Mouse (Mus musculus): ENCODE measurements at regions not wholly inside any gene's neighbourhood (a gene's known extent, or its start where the extent isn't known, plus 50 kb on each side); places are given as distances from the start of the nearest gene placed in this dataset.

- ATAC-seq (replicated peaks; ENCODE audit: poor library complexity) = no peak
Measured at GRCm38 (mm10) chr15:56438370-56438769, 1039.1 kb downstream of the Slc22a22 start.

GRCm38 (mm10) chr15:56436131-56436530, 1041.3 kb downstream of the Slc22a22 start:
- ATAC-seq (replicated peaks; ENCODE audit: poor library complexity) = no peak

GRCm38 (mm10) chr15:56425986-56426385, 1051.4 kb downstream of the Slc22a22 start:
- ATAC-seq (replicated peaks; ENCODE audit: poor library complexity) = no peak

GRCm38 (mm10) chr15:56420681-56421080, 1056.7 kb downstream of the Slc22a22 start:
- no peak for ATAC-seq (replicated peaks; ENCODE audit: poor library complexity)

GRCm38 (mm10) chr15:56391982-56392381, 1085.4 kb downstream of the Slc22a22 start:
- ATAC-seq (replicated peaks; ENCODE audit: poor library complexity) = no peak

- ATAC-seq (replicated peaks; ENCODE audit: poor library complexity) = no peak
Measured at GRCm38 (mm10) chr15:56378511-56378910, 1098.9 kb downstream of the Slc22a22 start.

- no peak for ATAC-seq (replicated peaks; ENCODE audit: poor library complexity)
Measured at GRCm38 (mm10) chr15:56350903-56351302, 1126.5 kb downstream of the Slc22a22 start.

- no peak for ATAC-seq (replicated peaks; ENCODE audit: poor library complexity)
Measured at GRCm38 (mm10) chr15:56346111-56346510, 1131.3 kb downstream of the Slc22a22 start.

GRCm38 (mm10) chr15:56344973-56345372, 1132.5 kb downstream of the Slc22a22 start:
- ATAC-seq (replicated peaks; ENCODE audit: poor library complexity) = no peak

- no peak for ATAC-seq (replicated peaks; ENCODE audit: poor library complexity)
Measured at GRCm38 (mm10) chr15:56344304-56344932, 1133.0 kb downstream of the Slc22a22 start.

- no peak for ATAC-seq (replicated peaks; ENCODE audit: poor library complexity)
Measured at GRCm38 (mm10) chr15:56337879-56338278, 1139.5 kb downstream of the Slc22a22 start.

- ATAC-seq (replicated peaks; ENCODE audit: poor library complexity) = peak; percentile 73
Measured at GRCm38 (mm10) chr15:56336449-56336848, 1141.0 kb downstream of the Slc22a22 start.

GRCm38 (mm10) chr15:56335011-56335410, 1142.4 kb downstream of the Slc22a22 start:
- no peak for ATAC-seq (replicated peaks; ENCODE audit: poor library complexity)

GRCm38 (mm10) chr15:56320501-56320900, 1156.9 kb downstream of the Slc22a22 start:
- ATAC-seq (replicated peaks; ENCODE audit: poor library complexity) = no peak

- no peak for ATAC-seq (replicated peaks; ENCODE audit: poor library complexity)
Measured at GRCm38 (mm10) chr15:56294910-56295438, 1182.5 kb downstream of the Slc22a22 start.

GRCm38 (mm10) chr15:56278622-56279301, 1198.7 kb downstream of the Slc22a22 start:
- no peak for ATAC-seq (replicated peaks; ENCODE audit: poor library complexity)

- no peak for ATAC-seq (replicated peaks; ENCODE audit: poor library complexity)
Measured at GRCm38 (mm10) chr15:56278006-56278405, 1199.4 kb downstream of the Slc22a22 start.

- ATAC-seq (replicated peaks; ENCODE audit: poor library complexity) = no peak
Measured at GRCm38 (mm10) chr15:56248731-56249130, 1228.7 kb downstream of the Slc22a22 start.

- no peak for ATAC-seq (replicated peaks; ENCODE audit: poor library complexity)
Measured at GRCm38 (mm10) chr15:56244004-56244735, 1233.3 kb downstream of the Slc22a22 start.

- ATAC-seq (replicated peaks; ENCODE audit: poor library complexity) = no peak
Measured at GRCm38 (mm10) chr15:56202552-56202951, 1274.9 kb downstream of the Slc22a22 start.

GRCm38 (mm10) chr15:56199336-56199735, 1278.1 kb downstream of the Slc22a22 start:
- no peak for ATAC-seq (replicated peaks; ENCODE audit: poor library complexity)
